Mouse (Mus musculus): ENCODE measurements around the gene 4931406P16Rik. TPM values are rescaled to one million over a fixed set of nuclear protein-coding genes. Genes with fewer than 3 reads are reported as not detected.

The 4931406P16Rik gene
- polyA plus RNA-seq, 1 experiment from 2014 or later, result 22.7 TPM

DNA sequence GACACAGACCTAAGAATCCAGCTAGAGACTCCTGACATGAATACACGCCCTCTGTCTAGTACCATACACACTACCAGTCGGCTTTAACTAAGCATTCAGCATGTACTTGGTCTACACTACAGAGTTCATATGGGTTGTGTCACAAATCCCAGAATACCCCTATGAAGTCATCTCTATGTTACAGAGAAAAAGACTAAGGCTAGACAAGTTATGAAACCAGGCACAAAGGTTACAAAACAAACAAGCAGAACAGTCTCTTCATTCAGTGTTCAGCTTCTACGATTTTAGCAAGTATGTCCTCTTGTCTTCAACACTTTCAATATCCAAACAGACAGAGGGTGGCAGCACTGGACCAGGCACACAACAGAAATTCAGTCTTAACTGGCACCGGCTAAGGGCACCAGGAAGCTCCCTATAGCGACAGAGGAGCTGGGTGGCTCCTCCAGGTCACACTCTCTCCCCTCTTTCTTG lies 47.4 kb downstream of the 4931406P16Rik start:
- H3K36me3 ChIP-seq (ENCODE audit: control insufficient read depth, insufficient read depth, low read length), result peaks cover 4% of the 10 kb centered on the region; the same call in 1 of the 2 replicates
- no peaks in the 10 kb centered on the region for H3K27me3 ChIP-seq (replicated peaks; ENCODE audit: control insufficient read depth, insufficient read depth, low read length)
- ATAC-seq, result peak; percentile 67
- no peak overlapping the region for H3K9ac ChIP-seq (ENCODE audit: low read depth, low read length)
- no peak overlapping the region for H3K27ac ChIP-seq (ENCODE audit: low read length)
- H3K4me1 ChIP-seq (ENCODE audit: control insufficient read depth, insufficient read depth, low read length), result peaks cover 10% of the 10 kb centered on the region; the same call in 1 of the 2 replicates
- no peaks in the 10 kb centered on the region for H3K9me3 ChIP-seq (ENCODE audit: control insufficient read depth, low read length)
- no peak overlapping the region for H3K4me2 ChIP-seq (ENCODE audit: low read depth, low read length)
- no peak overlapping the region for H3K4me3 ChIP-seq (ENCODE audit: low read length)
- 52% methylated on average over 5 of the region's 5 CpGs for WGBS

- no peaks in the 10 kb centered on the region for H3K27me3 ChIP-seq (replicated peaks; ENCODE audit: control insufficient read depth, insufficient read depth, low read length)
- 95% methylated on average over 5 of the region's 5 CpGs for WGBS
Observed at GRCm38 (mm10) chr7:34263437-34263836, 49.9 kb downstream of the 4931406P16Rik start.

GRCm38 (mm10) chr7:34258407-34258806 lies 54.9 kb downstream of the 4931406P16Rik start:
- no peaks in the 10 kb centered on the region for H3K27me3 ChIP-seq (replicated peaks; ENCODE audit: control insufficient read depth, insufficient read depth, low read length)

More at GRCm38 (mm10) chr7:34263437-34263836, 49.9 kb downstream of the 4931406P16Rik start:
- Histone ChIP-seq H3K9me3 (ENCODE audit: control insufficient read depth, low read length) (no peaks in the 10 kb centered on the region), H3K4me1 (ENCODE audit: control insufficient read depth, insufficient read depth, low read length) (peaks cover 10% of the 10 kb centered on the region; the same call in 1 of the 2 replicates), H3K4me2 (ENCODE audit: low read depth, low read length) (no peak overlapping the region), H3K27ac (ENCODE audit: low read length) (no peak overlapping the region), H3K36me3 (ENCODE audit: control insufficient read depth, insufficient read depth, low read length) (peaks cover 4% of the 10 kb centered on the region; the same call in 1 of the 2 replicates), H3K9ac (ENCODE audit: low read depth, low read length) (no peak overlapping the region), H3K4me3 (ENCODE audit: low read length) (no peak overlapping the region)
- ATAC-seq, result no peak

DNA sequence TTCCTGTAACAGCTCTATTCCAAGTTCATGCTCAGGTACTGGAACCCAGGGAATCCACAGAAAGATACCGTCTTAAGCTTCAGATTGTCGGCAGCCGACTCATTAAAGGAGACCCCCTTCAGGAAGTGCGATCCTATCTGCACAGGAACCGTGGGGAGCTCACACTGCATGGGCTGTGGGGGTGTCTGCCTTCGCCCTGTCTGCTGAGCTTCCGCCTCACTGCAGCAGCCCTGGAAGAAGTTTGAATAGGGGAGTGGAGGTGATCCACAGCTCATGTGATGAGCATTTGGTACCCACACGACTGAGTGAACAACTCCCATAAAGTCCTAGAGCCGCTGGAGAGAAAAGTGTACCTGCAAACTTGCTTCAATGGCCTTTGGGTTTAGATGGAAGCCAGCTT lies 56.1 kb downstream of the 4931406P16Rik start:
- Histone ChIP-seq H3K4me2 (ENCODE audit: low read depth, low read length) (no peak overlapping the region), H3K36me3 (ENCODE audit: control insufficient read depth, insufficient read depth, low read length) (peaks cover 8% of the 10 kb centered on the region), H3K4me3 (ENCODE audit: low read length) (no peak overlapping the region), H3K27me3 (replicated peaks; ENCODE audit: control insufficient read depth, insufficient read depth, low read length) (no peaks in the 10 kb centered on the region), H3K4me1 (ENCODE audit: control insufficient read depth, insufficient read depth, low read length) (no peaks in the 10 kb centered on the region), H3K9ac (ENCODE audit: low read depth, low read length) (no peak overlapping the region), H3K27ac (ENCODE audit: low read length) (no peak overlapping the region; the same call in 1 of the 2 replicates), H3K9me3 (ENCODE audit: control insufficient read depth, low read length) (no peaks in the 10 kb centered on the region)
- ATAC-seq, result no peak
- 82% methylated on average over 9 of the region's 9 CpGs for WGBS

More at GRCm38 (mm10) chr7:34258407-34258806, 54.9 kb downstream of the 4931406P16Rik start:
- H3K4me2 ChIP-seq (ENCODE audit: low read depth, low read length), result no peak overlapping the region
- no peak overlapping the region for H3K4me3 ChIP-seq (ENCODE audit: low read length)
- no peak for ATAC-seq
- H3K9me3 ChIP-seq (ENCODE audit: control insufficient read depth, low read length), result no peaks in the 10 kb centered on the region
- no peaks in the 10 kb centered on the region for H3K4me1 ChIP-seq (ENCODE audit: control insufficient read depth, insufficient read depth, low read length)
- no peak overlapping the region for H3K27ac ChIP-seq (ENCODE audit: low read length)
- H3K36me3 ChIP-seq (ENCODE audit: control insufficient read depth, insufficient read depth, low read length), result peaks cover 8% of the 10 kb centered on the region
- no peak overlapping the region for H3K9ac ChIP-seq (ENCODE audit: low read depth, low read length)
- 90% methylated on average over 1 of the region's 1 CpGs for WGBS

- Histone ChIP-seq H3K36me3 (ENCODE audit: control insufficient read depth, insufficient read depth, low read length) (peaks cover 4% of the 10 kb centered on the region; the same call in 1 of the 2 replicates), H3K9ac (ENCODE audit: low read depth, low read length) (no peak overlapping the region), H3K4me1 (ENCODE audit: control insufficient read depth, insufficient read depth, low read length) (no peaks in the 10 kb centered on the region), H3K27ac (ENCODE audit: low read length) (no peak overlapping the region), H3K27me3 (replicated peaks; ENCODE audit: control insufficient read depth, insufficient read depth, low read length) (no peaks in the 10 kb centered on the region), H3K4me2 (ENCODE audit: low read depth, low read length) (no peak overlapping the region), H3K9me3 (ENCODE audit: control insufficient read depth, low read length) (no peaks in the 10 kb centered on the region), H3K4me3 (ENCODE audit: low read length) (no peak overlapping the region)
- no peak for ATAC-seq
- 82% methylated on average over 1 of the region's 1 CpGs for WGBS
Observed at GRCm38 (mm10) chr7:34255916-34256315, 57.4 kb downstream of the 4931406P16Rik start.

DNA sequence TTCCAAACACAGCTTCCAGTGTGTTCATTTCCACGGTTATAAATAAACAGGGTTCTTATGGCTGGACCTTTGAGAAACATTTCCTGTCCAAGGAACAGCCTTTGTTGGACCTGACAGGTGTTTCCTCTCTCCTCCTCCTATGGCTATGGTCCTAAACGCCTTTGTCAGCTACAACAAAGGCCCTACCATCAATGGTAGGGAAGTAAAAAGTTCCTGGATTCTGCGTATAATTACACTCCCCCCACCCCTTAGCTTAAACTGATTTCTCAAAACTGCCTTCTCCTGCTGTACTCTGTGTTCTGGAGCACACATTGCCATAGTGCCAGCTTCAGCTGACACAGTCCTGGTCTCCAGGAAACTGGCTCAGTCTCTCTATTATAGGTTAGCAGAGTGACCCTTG lies 58.2 kb downstream of the 4931406P16Rik start:
- WGBS, result 62% methylated on average over 3 of the region's 3 CpGs
- Histone ChIP-seq H3K36me3 (ENCODE audit: control insufficient read depth, insufficient read depth, low read length) (peaks cover 4% of the 10 kb centered on the region), H3K4me3 (ENCODE audit: low read length) (no peak overlapping the region), H3K27me3 (replicated peaks; ENCODE audit: control insufficient read depth, insufficient read depth, low read length) (no peaks in the 10 kb centered on the region), H3K27ac (ENCODE audit: low read length) (peak overlapping the region; percentile 28; the same call in 1 of the 2 replicates), H3K4me2 (ENCODE audit: low read depth, low read length) (no peak overlapping the region), H3K9me3 (ENCODE audit: control insufficient read depth, low read length) (no peaks in the 10 kb centered on the region), H3K4me1 (ENCODE audit: control insufficient read depth, insufficient read depth, low read length) (no peaks in the 10 kb centered on the region), H3K9ac (ENCODE audit: low read depth, low read length) (no peak overlapping the region)
- ATAC-seq, result 0 out of 2 replicates have a peak, but pooled peaks have one; percentile 31

GRCm38 (mm10) chr7:34252030-34252429 lies 61.3 kb downstream of the 4931406P16Rik start:
- 88% methylated on average over 2 of the region's 2 CpGs for WGBS
- ATAC-seq, result no peak
- no peaks in the 10 kb centered on the region for H3K27me3 ChIP-seq (replicated peaks; ENCODE audit: control insufficient read depth, insufficient read depth, low read length)
- H3K36me3 ChIP-seq (ENCODE audit: control insufficient read depth, insufficient read depth, low read length), result peaks cover 5% of the 10 kb centered on the region
- no peaks in the 10 kb centered on the region for H3K9me3 ChIP-seq (ENCODE audit: control insufficient read depth, low read length)
- H3K27ac ChIP-seq (ENCODE audit: low read length), result no peak overlapping the region
- H3K4me3 ChIP-seq (ENCODE audit: low read length), result no peak overlapping the region
- H3K9ac ChIP-seq (ENCODE audit: low read depth, low read length), result no peak overlapping the region
- H3K4me1 ChIP-seq (ENCODE audit: control insufficient read depth, insufficient read depth, low read length), result no peaks in the 10 kb centered on the region
- no peak overlapping the region for H3K4me2 ChIP-seq (ENCODE audit: low read depth, low read length)

GRCm38 (mm10) chr7:34250738-34251137 lies 62.6 kb downstream of the 4931406P16Rik start, which contains the start of gene Gm6096:
Gene Gm6096, plus strand, starts transcription at chr7:34251038.
- Histone ChIP-seq H3K27me3 (replicated peaks; ENCODE audit: control insufficient read depth, insufficient read depth, low read length) (no peaks in the 10 kb centered on the region), H3K4me2 (ENCODE audit: low read depth, low read length) (no peak within 1 kb of the TSS), H3K4me3 (ENCODE audit: low read length) (no peak within 1 kb of the TSS), H3K27ac (ENCODE audit: low read length) (no peak within 1 kb of the TSS), H3K9me3 (ENCODE audit: control insufficient read depth, low read length) (no peaks in the 10 kb centered on the region), H3K9ac (ENCODE audit: low read depth, low read length) (no peak within 1 kb of the TSS), H3K36me3 (ENCODE audit: control insufficient read depth, insufficient read depth, low read length) (peaks cover 7% of the 10 kb centered on the region), H3K4me1 (ENCODE audit: control insufficient read depth, insufficient read depth, low read length) (no peaks in the 10 kb centered on the region)
- no peak for ATAC-seq
- 94% methylated on average over 7 of the region's 7 CpGs for WGBS

DNA sequence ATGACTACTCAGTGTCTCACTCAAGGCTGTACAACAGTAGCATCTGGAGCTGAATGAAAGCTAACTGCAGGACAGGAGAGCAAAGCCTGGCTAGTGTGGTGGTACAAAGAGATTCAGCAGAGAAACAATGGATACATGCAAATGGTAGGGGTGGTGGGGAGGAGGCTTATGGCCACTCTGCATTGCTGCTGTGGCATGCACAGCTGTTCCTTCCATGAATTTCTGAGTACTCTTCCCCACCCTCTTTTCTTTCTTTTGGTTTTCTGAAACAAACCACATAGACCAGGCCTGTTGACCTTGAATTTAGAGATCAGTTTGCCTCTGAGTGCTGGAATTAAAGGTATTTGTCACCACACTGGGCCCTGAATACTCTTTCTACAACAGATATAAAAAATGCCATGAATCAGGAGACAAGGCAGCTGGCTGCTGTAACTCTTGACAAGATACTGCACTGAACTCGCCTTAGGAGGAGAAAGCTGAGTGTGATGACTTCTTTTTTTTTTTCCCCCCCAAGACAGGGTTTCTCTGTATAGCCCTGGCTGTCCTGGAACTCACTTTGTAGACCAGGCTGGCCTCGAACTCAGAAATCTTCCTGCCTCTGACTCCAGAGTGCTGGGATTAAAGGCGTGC lies 66.4 kb downstream of the 4931406P16Rik start:
- WGBS, result 91% methylated on average over 3 of the region's 3 CpGs

More for the DNA sequence above, 66.4 kb downstream of the 4931406P16Rik start:
- Histone ChIP-seq H3K4me2 (ENCODE audit: low read depth, low read length) (no peak overlapping the region), H3K36me3 (ENCODE audit: control insufficient read depth, insufficient read depth, low read length) (peaks cover 15% of the 10 kb centered on the region), H3K4me1 (ENCODE audit: control insufficient read depth, insufficient read depth, low read length) (no peaks in the 10 kb centered on the region), H3K9me3 (ENCODE audit: control insufficient read depth, low read length) (no peaks in the 10 kb centered on the region), H3K27me3 (replicated peaks; ENCODE audit: control insufficient read depth, insufficient read depth, low read length) (no peaks in the 10 kb centered on the region), H3K27ac (ENCODE audit: low read length) (no peak overlapping the region), H3K4me3 (ENCODE audit: low read length) (no peak overlapping the region), H3K9ac (ENCODE audit: low read depth, low read length) (no peak overlapping the region)
- no peak for ATAC-seq

Data from intestine, embryonic 16.5 days (tissue).